Mouse (Mus musculus) cerebellum, postnatal 14 days (tissue): ENCODE data around the gene Mlph.

Experiments
- DNase-seq, 2 experiments: peaks; one replicate each; pipeline ENCODE4 v3.0.0; 2021; ENCODE audit warnings: mixed read lengths in 2 of 2

The Mlph gene

DNA sequence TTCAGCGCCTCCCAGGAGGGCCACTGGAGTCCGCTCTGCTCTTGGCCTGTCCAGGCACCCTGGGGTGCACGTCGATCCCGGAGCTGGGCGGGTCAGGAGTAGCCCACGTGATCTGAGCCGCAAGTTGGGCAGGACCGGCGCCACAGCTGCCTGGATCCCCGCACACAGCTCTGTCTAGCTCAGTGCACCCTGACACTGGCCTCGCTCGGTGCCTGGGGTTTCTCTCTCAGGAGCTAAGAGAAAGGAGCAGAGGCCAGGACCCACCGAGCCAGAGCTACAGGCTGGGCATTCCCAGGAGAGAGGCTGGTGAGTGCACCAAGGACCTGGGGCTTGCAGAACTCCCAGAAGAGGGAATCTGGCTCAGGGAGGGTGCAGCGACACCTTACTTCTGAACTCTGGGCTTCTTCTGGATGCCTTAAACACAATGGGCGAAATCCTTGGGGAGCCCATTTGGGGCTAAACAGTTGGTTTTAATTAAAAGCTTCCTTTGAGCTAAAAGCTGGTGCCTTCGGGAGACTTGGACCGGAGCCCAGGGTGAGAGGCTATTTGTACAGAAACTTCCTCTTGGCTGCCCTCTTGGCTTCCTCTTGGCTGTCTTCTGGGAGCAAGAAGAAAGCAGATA lies at the start of gene Mlph:
Mlph (plus strand) TSS at position 138 of the 622 bp plus-strand sequence.
- peak in 1 of 2 experiments; percentile 59 for DNase-seq

DNA sequence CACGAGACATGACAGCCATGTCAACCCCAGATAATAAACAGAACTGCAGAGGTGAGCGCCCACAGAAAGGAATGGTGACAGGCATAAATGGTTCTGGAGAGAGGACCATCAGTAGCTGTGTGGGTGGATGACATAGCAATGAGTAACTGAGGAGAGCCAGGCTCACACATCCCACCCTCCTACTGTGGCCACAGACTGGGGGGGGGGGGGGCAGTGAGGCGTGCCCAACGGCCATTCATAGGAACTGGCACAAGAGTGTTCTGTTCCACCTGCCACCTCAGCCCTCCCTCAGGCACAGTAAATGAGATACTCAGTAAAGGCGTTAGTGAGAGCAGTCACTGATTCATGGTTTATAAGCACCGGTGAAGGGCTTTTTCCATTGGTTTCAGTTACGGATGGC lies 48.2 kb upstream of the Mlph start:
- peak in 1 of 2 experiments; percentile 9 for DNase-seq

DNA sequence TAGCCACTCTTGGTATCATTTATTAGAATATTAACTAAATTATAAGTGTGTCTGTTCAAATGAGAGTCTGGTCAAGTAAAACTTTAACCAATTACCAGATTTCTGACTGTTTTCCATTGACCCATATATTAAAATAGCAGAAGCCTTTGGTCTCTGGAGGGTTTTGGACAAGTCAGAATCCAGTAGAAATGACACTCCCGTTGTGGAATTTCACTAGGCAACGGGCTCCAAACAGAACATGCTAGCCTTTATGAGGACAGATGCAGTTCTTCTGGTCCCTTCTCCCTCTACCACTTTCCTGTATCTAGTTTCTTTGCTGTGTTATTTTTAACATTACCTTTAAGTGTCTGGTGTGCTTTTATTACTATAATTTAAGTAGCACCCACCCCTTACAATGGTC lies 44.3 kb upstream of the Mlph start:
- no peak for DNase-seq

DNA sequence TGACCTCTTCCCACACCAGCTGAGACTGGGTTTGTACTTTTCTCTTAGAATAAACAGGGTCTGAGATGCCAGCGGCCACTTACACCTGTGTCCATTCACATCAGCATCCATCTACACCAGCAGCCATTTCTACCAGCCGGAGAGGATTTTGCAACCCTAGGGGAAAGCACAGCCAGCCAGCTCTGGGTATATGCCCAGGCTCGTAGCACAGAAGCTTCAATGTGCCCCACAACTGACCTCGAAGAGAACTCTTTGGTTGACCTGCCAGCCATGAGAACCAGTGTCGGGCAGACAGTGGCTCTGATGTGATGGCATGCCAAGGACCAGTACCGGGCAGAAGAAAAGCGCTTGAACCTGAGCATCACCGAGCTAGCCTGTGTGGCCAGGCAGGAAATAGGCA lies 39.5 kb upstream of the Mlph start:
- no peak for DNase-seq

DNA sequence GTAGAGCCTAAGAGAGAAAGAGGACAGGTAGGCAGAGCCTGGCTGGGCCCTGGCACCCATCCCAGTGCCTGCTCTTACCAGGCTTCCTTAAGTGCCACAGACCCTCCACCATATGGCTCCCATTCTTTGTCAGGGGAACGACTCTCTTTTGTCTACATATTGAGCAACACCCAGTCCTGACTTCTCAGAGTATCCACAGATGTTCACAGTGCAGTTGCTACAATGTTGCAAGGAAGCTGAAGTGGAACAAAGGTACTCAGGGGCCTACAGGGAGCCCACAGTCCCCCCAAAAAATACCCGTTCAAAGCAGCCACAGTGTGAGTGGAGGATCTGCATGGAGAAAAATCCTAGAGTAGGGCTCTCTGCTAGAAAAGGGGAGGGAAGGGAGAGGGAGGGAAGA lies 38.9 kb upstream of the Mlph start:
- DNase-seq: no peak

DNA sequence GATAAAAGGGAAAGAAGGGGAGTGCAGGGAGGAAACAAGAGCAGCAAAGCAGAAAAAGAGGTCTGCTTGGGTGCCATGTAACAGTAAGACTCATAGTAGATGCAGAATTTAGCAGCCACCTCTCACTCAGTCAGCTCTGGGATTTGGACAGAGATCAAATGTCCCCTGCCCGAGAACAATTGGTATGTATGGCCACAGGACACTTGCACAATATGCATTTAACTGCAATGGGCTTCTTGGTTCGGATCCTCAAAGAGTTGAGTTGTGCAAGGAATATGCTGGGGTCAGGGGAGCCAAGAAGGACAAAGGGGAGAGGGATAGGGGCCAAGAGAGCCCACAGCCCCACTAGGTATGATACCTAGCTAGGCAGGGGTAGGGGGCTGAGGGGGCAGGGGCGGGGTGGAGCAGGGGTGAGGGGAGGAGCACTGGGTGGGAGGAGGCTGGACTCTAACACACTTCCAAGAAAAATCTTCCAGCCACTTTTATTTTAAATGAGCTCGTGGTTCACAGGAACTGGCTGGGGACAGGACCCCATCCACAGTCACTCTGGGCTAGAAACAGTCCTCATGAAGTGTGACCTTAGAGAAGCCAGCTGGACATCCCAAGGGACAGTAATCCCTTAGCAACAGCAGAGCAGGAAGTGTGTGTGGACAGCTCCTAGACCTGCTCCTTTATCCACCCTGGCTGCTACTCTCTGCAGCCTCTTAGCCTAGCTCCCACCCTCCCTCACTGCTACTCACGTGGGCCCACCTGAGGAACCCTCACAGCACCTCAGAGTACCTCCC lies 38.2 kb upstream of the Mlph start:
- no peak for DNase-seq

DNA sequence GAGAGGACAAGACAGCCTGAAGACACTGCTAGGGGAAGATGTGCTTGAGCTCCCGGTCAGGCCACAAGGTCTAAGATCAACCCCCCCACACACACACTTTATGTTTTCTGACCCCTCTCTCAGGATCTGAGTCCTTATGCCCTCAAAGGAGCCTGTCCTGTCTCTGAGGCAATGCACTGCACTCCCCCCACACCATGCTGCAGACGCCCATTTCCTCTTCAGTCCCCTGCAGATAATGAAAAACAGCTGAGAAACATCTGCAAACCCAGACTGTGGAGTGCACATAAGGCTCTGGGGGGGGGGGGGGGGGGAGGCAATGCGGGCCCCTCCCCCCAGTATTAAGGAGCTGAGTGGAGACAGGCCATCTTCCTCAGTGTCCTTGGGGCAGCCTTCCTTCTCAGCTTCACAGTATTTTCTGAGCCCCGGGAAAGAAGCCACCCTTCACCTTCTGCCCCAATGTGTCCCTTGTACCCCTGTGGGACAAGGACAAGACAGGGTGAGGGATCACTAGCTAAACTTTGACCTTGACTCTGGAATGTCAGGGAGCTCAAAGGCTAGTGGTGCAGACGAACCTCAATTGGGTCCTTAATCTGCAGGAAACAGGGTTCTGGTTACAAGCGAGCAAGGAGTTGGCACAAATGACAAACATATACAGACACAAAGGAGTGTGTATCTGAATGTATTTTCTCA lies 29.0 kb upstream of the Mlph start:
- no peak for DNase-seq

DNA sequence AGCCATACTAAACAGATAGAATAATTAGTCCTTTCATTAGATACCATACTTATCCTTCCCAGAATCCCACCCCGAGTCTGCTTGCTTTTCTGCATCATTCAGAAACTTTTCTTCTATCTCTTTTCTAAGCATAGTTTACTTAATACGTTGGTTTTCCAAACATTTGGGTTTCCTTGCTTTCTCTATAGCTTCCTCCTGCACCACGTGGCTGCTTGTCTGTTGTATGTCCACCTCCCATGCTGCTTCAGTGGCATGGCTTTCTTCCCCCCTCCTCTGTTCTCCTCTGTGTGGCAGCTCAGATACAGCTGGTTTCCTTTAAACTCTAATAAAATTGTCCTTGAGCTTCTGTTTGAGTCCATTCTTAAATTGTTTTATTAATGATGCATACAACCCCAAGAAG lies 20.4 kb upstream of the Mlph start:
- DNase-seq: no peak

DNA sequence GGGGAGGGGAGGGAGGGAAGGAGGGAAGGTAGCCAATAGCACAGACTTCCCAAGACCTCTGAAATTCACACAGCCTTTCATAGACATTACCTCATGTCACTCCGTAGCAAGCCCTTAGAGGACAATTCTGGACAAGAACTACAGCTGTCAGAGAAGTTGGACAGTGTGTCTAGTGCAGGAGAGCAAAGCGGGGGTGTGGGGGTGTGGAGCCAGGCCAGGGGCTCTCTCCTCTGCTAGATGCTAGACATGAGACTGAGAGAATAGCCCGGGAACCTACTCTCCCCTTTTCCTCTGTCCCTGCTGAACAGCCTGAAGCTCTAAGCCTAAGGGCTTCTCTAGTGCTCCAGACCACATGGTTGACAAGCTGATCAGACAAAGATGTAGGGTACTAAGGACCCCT lies 19.9 kb upstream of the Mlph start:
- no peak for DNase-seq

DNA sequence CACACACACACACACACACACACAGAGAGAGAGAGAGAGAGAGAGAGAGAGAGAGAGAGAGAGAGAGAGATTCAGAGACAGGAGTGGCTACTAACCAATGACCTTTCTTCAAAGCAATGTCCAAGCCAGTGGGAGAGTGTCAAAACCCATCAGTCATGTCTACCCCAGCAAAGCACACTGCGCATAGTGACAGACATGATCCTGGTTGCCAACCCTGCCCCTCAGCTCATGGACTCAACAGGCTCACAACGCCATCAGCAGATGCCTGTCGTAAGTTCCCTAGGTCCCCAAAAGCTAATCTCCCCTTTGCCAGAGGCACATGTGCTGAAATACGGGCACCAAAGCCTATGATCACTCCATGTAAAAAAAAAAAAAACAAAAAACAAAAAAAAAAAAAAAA lies 18.6 kb upstream of the Mlph start:
- DNase-seq: peak in 1 of 2 experiments; percentile 22

DNA sequence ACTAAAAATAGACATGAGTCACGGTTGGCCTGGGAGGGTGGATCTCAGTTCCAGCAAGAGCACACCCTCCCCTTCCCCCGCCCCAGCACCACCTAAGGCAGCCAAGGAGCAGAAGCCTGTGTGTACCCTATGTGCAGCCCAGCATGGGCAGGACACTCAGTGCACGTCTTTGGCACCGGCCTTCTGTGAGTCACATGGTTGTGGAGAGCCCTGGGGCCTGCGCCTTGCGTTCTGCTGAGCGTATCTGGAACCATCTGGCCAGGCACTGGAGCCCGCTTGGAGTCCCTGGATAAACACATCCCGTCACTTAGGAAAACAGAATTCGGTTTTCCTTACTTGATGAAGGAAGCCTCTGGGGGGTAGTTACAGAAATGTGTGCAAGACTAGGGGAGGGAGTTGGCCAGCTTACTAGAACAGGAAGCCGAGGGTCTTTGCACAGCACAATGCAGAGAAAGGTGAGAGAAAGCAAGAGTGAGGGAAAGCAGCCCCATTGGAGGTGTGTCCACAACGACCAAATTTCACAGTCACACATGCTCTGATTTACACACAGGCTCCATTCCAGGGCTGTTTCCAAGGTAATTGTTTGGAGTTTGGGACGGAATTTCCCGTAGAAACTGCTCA lies 18.0 kb upstream of the Mlph start:
- peak; percentile 76 to 80 for DNase-seq

DNA sequence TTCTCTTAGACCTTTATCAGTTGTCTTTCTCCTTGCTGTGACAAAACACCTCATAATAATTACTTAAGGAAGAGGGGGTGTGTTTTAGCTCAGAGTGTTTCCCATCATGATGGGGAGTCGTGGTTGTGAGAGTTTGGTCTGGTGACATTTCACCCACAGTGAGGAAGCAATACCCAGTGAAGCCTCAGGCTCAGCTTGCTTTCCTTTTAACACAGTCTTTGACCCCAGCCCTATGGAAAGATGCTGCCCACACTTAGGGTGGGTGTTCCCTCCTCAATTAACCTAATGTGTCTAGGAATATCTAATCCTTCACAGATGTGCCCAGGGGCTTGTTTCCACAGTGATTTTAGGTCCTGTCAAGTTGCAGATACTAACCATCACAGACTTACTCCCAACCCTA lies 16.9 kb upstream of the Mlph start:
- no peak for DNase-seq

DNA sequence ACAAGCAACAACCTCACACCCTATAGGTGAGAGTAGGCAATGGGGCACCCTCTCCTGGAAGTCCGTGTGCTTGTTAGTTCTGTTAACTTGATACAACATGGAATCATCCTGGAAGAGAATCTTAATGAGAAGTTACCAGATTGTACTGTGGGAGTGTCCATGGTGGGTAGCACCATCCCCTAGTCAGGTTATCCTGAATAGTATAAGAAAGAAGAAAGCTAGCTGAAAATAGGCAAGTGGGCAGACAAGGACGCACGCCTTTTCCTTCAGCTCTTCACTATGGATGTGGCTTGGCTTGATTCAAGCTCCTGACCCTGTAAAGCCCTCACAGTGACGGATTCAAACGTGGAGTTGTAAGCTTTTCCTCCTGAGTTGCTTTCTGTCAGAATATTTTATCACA lies 15.1 kb upstream of the Mlph start:
- DNase-seq: no peak

DNA sequence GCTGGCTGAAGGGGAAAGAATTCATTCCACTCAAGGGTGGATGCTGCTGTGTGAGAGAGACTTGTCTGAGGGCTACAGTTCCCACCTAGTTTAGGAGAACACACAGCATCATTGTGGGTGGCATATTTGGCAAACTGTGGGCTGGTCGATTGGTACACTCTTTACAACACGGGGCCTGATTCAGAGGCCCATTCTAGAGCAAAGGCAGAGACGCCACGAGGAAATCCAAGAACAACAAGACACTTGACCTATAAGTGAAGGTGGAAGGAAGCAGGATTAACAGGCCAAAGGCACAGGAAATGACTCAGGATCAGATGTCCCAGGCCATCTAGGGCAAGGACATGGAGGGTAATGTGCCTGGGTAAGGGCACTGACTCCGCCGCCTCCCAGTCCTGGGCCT lies 14.5 kb upstream of the Mlph start:
- DNase-seq: no peak

DNA sequence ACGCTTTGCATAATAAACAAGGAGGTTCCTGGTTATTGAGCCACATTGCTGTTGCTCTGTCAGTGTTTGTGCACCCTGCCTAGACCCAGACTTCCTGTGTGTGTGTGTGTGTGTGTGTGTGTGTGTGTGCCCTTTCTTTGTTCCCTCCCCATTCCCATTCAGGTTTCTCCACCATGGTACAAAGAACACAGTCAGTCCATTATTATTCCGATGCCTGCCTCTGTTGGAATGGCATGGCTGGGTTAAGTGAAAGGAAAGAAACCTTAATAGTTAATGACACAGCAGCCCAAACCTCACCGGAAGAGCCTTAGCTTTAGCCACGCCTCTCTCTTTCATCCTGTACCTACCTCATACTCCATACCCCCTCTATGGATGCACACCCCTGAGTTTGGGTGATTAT lies 13.6 kb upstream of the Mlph start:
- no peak for DNase-seq

DNA sequence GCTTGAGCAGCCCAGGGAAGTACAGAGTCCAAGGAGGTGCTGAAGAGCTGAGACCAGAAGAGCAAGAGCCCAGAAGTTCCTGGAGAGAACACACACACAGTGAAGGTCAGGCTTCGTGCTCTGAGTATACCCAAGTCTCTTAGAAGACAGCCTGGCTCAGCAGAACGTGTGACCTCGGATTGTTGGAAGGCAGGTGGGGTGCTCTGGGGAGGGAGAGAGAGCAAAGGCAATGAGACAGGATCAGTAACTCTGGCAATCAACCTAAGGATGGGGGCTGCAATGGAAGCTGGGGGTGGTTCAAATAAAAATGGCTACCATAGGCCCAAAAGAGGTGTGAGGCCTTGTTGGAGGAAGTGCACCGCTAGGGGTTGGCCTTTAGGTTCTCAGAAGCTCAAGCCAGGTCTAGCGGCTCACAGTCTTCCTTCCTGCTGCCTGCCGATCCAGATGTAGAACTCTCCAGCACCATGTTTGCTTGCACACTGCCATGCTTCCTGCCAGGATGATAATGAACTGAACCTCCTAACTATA lies 13.1 kb upstream of the Mlph start:
- DNase-seq: no peak

DNA sequence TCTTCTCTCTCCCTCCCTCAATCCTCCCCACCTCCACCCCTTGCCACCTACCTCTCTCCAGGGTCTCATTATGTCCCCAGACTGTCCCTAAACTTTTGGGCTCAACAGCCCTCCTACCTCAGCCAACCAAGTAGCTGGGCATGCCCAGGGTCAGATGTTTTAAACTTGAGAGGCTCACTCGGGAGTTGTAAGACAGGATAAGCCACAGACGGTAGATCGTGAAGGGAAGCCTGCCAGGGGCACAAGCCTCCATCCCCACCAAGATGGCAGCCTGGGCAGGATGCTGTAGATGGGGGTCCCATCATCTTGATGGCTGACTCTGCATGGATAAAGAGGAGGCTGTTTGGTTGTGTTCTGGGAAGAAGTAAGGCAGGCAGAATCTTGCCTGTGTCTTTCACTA lies 12.1 kb upstream of the Mlph start:
- DNase-seq: no peak

DNA sequence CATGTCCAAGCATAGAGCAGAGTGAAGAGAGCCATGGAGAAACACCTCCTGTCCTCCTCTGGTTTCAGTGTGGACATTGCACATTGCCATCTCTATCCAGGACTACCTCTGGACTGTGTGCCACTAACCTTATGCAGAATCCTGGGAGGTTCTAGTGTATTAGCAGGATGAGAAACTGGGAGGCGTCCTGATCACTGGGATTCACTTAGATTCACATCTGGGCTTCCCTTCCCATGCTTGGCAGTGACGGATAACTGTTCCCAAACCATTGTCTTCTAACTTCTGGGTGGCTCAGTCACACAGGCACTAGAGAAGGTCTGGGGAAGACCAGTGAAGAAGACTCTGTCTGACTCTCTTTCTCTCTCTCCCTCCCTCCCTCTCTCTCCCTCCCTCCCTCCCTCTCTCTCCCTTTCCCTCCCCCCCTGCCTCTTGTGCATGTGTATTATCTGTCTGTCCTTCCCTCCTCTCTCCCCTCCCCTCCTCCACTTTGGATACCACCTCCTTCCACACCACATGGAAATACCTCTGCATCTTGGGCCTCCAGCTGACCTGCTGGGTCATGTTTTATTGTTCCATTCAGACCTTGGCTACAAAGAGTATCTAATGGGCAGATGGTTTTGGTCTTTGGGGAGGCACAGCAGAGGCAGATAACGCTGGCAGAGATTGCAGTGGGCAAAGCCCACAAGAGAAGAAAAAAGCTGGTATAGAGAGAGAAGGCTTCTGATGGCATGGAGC lies 11.5 kb upstream of the Mlph start:
- DNase-seq: no peak

DNA sequence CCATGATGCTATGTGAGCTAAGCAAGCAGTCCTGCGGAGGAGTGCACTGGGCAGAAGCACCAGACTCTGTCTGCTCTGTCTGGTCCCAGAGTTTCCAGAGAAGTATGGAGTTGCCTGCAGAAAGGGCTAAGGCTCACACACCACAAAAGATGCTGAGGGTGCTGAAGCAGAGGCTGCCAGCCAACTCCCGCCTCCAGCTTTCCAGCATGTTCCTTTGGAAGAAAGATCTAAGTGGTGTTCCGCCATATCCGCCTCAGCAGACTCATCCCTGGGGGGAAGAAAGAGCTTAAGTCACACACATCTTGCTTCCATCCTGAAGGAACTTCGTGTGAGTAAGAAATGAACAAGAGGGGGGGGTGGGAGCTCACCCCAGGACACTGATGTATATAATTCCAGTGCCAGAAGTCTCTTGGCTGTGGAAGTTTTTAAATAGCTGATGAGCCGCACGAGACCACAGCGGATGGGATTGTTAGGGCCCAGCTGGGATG lies 10.9 kb upstream of the Mlph start:
- DNase-seq: no peak

DNA sequence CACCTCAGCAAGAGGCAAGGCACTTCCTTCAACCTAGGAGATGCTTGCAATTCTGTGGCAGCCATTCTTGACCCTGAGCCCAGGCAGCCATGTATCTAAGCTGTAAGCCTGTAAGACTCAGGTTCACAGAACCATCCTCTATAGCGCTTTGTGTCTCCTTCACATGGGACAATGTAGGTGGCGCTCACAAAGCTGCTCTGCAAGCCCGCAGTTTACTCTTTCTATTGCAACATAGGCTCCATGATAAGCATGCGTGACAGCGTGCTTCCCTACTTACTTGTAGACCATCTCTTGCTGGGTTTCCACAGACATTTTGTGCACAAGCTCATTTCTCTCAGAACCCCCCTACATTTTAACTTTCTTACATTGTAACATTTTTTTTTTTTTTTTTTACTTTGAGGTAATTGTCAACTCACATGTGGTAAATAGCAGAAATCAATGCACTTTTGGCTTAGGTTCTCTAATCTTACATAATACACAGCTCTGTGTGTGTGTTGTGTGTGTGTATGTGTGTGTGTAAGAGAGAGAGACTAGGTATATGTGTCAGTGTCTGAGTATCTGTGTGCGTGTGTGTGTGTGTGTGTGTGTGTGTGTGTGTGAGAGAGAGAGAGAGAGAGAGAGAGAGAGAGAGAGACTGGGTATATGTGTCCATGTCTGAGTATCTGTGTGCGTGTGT lies 10.0 kb upstream of the Mlph start:
- DNase-seq: no peak

DNA sequence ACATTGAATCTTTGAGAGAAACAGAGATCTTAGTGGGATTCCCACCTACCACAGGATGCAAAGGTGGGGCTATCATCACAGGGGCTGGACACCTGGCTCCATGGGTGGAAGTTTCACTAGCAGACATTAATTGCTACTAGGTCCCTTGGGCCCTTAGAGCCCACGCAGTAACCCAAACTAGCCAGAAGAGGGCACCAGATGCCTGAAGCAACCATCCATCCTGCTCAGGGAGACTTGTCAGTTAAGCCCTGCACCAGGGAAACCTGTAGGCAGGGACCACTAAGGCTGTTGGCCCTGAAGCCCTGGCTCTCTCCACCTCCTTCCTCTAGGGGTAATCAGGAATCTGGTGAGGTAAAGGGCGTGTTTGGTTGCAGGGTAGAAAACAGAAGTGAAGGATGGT lies 8.5 kb upstream of the Mlph start:
- peak; percentile 67 to 72 for DNase-seq

DNA sequence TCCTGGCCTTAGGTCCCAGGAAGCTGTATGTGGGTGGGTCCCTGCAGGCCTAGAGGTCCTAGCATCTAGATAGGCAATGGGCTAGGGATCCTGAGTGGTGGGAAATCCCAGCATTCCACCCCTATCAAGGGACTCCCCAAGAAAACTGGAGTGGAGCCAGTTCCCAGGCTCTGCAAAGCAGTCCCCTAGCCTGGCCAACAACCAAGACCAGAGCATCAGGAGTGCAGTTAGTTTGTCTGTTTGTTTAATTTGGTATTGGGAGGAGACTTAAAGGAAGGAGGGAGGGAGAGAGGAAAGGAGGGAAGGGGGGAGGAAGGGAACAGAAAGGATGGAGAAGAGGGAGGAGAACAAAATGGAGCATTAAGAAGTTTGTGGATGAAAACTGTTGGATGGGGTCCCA lies 5.7 kb upstream of the Mlph start:
- DNase-seq: no peak
